Mouse (Mus musculus) fat pad, adult 2 months (tissue): ENCODE results near the gene Pkd1l3.

Experiments
- DNase-seq: peaks from one replicate; pipeline ENCODE4 v3.0.0-alpha.2; 2011; ENCODE audit warnings: low read depth, low spot score; ENCODE audit errors: extremely low read depth

Pkd1l3 gene

DNA sequence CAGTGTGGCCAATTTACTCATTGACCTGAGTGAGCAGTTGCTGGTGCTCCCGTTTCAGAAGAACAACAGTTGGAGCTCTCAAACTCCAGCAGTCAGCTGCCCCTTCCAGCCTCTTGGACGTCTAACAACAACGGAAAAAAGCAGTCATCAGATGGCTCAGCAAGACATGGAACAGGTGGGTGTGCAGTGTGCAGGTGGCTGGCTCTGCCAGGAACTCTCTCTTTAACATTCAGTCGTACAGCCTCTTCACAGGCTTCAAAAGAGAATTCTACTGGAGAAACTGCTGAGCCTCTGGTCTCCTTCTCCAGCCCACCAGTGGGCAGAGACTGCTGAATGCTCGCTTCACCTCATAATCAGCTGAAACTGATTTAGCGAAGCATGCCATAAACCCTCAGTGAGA is 14.3 kb downstream of the Pkd1l3 start:
- no peak for DNase-seq

DNA sequence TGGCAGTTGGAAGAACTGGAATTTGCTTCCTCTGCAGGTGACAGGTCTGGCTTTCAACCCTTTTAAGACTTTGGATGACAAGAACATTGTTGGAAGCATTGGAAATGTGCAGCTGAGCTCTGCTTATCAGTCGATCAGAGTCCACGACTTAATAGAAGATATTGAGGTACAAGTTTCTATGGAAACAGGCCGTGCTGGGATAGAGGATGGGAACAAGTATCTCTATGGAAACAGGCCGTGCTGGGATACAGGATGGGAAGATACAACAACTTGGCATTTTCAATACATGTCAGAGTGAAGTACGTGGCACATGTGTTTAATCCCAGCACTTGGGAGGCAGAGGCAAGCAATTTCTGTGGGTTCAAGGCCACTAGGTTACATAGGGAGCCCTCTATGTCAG is 18.2 kb downstream of the Pkd1l3 start:
- DNase-seq = no peak

DNA sequence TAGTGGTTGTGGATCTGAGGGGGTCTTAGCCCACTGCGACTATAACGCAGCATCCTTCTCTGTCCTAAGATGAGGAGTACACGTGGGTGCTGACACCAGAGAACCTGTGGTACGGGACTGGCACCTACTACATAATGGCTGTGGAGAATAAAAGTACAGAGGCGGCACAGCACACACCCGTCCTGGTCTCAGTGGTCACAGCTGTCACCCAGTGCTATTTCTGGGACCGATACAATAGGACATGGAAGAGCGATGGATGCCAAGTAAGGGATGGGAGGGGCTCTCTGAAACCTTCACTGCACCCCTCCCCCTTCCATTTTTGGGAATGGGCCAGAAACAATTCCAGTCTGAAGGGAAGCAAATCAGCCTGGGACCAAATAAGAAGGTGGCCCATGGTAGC is 20.8 kb downstream of the Pkd1l3 start:
- no peak for DNase-seq

DNA sequence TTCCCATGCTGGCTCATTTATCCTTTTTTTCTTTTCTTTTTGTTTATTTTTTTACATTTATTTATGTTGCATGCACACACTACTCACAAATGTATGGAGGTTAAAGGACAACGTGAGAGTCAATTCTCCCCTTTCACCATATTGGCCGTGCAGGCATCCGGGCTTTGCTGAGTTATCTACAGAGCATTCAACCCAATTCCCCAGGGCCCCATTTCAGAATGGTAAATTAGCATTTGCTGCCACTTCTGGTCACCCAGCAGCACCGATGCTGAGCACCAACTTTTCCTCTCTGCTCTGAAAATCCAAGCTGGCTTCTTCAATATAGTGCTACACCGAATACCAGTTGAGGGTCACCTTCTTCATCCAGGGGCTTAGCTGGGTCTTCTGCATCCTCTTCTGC is 24.5 kb downstream of the Pkd1l3 start:
- no peak for DNase-seq

DNA sequence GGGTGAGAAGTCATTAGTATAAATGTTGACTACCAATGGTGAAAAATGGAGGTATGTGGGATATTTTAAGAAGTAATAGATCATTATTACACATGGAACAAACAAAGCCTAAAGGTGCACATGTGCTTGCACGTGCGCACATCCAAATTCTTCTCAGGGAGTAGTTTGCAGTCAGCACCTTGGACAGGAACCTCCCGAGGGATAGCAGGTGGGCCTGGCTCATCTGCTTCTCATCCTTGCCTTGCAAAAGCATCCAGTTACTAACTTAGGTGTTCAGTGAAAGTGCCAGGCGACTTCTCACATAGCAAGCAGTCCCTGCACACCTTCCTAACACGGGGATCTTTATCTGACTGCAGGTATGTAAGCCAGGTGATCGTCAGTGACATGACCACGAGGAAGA is 26.1 kb downstream of the Pkd1l3 start:
- DNase-seq = no peak

DNA sequence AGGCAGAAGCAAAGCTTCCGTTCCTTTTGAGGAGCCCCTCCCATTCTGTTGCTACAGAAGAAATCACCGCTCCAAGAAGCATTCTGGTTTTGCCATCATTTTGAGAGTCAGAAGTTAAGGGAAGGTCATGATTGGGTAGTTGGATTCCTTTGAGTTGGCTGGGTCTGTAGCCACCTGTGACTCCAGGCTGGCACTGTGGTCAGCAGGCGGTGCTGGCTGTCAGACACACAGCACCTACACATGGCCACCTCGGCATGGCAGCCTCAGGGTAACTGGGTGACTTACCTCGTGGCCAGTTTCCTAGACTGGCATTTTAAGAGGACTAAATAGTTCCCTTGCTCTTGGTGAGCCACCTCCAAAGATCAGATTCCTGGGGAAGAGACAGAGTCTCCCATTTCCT is 26.9 kb downstream of the Pkd1l3 start:
- DNase-seq = no peak

DNA sequence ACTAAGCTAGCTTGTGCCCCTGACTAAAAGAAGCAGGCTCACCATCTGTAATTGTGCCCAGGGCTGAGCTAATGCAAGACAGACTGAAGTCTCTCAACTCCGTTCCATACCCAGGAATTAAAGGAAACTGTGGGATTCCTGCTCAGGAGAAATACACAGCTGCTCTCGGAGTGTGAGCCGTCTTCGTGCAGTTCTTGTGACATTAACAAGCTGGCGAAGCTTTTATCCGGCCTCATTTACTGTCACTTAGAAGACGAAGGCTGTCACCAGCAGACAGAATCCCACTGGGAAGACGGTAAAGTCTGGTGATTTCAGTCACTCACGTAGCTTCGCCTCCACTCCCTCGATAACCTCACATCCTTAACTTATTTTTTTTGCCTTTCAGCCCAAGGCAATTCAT is 33.0 kb downstream of the Pkd1l3 start:
- no peak for DNase-seq

DNA sequence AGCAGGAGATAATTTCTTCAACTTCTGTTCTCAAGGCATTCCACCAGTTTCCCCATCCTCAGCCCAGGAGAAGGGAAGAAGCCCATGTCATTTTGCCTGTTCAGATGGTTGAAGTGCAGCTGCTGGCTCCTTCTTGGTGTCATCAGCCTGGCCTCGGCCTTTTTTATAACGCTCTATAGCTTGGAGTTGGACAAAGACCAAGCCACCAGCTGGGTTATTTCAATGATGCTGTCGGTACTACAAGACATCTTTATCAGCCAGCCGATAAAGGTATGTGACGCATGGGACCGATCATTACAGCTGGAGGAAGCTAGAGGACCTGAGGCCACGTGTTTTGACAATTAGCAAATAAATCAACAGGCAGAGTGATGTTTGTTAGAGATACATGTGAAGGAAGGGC is 34.2 kb downstream of the Pkd1l3 start:
- DNase-seq = no peak

DNA sequence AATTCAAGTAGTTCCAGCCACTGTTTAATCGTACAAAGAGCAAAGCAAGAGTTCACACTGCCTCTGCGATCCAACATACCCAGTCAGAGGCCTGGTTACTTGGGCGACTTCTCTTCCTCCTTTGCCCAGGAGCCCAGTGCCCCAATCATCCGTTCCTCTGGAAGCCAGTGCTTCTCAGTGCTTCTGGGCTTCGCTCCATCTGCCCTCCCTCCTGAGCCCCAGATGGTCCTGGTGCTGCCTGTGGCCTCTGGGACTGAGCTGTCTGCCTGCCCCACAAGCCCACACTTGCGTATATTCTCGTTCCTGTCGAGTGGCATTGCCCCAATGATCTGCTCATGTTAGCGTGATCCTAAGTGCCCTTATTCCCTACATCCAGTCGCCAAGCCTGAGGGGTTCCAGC is 36.5 kb downstream of the Pkd1l3 start:
- peak; percentile 54 for DNase-seq

DNA sequence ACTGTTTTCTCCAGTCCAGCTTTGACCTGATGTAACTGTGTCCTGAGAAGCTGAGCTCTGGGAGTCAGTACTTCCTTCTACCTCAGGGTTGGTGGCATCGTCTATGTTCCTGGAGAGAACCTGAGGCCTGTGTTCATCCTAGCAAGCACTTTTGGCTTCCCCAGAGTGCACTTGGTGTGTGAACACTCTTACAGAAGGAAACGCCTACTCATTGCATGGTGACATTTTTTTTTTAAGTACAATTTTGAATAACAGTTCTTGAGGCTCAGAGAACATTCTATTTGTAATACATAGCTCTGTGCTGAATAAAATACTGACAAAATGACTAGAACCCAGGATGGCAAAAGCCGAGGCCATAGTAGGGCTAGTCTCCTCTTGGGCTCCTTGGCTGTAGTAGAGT is 42.5 kb downstream of the Pkd1l3 start:
- no peak for DNase-seq

DNA sequence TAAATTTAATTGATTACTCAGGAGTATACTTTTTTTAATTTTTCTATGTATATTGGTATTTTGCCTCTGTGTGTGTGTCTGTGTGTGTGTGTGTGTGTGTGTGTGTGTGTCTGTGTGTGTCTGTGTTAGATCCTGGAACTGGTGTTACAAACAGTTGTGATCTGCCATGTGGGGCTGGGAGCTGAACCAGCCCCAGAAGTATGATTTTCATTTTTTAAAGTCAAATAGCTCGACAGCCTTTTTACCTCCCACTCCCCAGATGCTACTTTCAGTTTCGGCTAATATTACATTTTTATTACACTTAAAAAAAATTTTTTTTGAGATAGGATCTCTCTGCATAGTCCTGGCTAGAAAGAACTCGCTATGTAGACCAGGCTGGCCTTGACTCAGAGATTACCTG is 48.0 kb downstream of the Pkd1l3 start:
- no peak for DNase-seq

DNA sequence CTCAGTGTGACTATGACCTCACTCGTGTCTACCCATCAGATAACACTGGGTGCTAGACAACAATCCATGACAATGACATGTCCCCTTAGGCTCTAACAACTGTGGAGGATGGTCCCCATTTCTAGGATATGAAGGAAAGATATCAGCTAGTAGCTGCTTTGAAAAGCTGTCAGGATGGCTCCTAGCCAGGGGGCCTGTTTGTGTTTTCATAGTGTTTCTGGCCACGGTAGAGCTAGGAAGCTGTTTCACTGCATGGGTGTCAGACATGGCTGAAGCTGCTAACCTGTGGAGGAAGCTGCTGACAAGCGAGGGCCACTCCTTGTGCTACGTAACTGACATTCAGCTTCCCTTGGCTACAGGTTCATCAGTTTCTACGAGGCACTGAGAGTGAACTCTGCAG is 52.3 kb downstream of the Pkd1l3 start:
- no peak for DNase-seq

DNA sequence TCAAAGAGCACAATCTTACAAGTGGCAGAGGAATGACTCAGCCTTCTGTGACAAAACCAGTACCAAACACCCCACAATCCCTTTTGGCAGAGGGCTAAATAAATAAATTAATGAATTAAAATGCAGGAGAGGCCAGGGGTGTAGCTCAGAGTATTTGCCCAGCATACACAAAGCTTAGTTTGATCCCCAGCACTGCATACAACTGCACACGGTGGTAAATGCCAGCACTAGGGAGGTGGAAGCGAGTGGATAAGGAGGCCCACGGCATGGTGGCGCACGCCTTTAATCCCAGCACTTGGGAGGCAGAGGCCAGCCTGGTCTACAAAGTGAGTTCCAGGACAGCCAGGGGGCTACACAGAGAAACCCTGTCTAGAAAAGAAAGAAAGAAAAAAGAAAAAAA is 58.3 kb downstream of the Pkd1l3 start:
- DNase-seq = no peak

DNA sequence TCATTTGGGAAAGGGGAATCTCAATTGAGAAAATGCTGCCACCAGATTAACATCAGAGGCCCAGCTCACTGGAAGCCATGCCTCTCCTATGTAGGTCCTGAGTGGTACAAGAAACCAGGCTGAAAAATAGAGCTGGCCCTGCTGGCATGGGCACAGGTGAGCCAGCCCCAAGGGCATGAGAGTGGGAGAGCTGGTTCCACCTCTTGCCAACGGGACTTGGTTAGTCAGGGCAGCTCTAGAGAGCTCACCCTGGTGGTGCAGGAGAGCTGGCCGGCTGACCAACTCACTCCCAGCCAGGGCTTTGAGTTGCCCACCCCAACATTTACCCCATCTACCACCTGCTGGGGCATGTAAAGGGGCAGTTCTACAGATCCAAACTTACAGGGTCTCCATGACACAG is 59.3 kb downstream of the Pkd1l3 start:
- DNase-seq = no peak

DNA sequence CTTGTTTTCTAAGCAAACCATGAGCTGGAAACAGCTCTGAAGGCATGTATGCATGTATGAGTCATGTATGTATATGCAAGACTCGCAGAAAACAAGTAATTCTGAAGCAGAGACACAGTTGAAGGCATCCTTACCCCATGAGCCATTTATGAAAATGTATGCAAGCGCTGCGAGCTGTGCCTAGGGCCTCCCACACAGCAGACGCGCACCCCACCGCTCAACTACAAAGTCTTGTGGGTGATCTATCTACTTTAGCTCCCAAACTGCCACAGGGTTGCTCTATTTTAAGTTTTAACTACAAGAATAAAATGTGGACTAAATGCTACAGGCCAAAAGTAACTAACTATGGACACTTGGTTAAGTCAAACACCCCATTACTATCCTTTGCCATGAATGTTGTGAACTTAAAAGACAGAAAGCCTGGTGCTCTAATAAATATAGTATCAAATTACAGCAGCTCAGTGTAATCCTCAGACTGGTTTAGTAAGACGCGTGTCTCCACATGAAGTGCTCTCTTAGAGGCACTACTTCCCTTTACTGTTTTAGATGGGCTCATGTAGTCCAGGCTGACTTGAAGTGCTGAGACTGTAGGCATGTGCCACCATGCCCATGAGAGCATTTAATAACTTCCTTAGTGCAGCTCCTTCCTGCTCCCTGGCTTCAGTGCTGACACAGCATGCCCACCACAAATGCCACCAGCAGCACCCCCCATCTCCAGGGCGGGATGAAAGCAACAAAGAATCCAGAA is 61.8 kb downstream of the Pkd1l3 start:
- no peak for DNase-seq

DNA sequence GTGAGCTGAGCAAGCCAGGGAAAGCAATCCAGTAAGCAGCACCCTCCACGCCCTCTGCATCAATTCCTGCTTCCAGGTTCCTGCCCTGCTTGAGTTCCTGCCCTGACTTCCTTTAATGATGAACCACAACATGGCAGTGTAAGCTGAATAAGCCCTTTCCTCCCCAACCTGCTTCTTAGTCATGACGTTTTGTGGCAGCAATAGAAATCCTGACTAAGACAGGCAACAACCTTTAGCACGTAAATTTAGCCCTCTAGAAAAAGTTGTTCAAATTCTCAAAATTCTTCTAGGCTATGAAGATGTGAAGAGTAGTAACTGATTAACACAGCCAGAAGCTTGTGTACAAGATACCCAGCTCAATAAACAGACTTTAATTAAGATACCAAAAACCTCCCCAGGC is 67.2 kb downstream of the Pkd1l3 start:
- no peak for DNase-seq

DNA sequence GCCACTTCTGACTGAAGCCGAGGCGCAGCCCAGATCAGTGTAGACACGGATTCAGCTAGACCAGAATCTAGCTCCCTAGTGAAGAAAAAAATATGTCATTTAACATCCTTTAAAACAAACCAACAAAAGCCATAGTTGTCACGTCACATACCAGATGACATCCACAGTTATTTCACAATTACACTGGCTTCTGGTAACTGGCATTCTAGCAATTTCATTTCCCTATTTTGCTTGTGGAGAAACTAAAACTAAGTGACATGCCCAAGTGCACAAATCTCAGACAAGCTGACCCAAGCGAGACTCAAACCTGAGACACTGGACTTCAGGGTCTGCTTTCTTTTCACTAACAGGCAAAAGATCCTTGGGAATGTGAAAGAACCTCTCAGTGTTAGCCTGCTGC is 67.8 kb downstream of the Pkd1l3 start:
- no peak for DNase-seq

DNA sequence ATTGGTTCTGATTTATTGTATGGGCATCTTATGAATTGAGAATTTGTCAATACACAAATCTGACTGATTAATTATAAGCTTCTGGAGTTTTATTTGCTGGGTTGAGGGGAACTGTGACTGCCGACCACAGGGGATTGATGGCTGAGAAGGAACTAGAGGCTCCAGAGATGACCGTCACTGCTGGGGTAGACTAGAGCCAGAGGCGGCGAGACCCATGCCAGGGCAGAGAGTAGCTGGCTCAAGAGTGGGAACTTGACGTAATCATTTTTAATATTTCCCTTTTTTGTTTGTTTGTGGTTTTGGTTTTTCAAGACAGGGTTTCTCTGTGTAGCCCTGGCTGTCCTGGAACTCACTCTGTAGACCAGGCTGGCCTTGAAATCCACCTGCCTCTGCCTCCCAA is 72.9 kb downstream of the Pkd1l3 start:
- DNase-seq = no peak

DNA sequence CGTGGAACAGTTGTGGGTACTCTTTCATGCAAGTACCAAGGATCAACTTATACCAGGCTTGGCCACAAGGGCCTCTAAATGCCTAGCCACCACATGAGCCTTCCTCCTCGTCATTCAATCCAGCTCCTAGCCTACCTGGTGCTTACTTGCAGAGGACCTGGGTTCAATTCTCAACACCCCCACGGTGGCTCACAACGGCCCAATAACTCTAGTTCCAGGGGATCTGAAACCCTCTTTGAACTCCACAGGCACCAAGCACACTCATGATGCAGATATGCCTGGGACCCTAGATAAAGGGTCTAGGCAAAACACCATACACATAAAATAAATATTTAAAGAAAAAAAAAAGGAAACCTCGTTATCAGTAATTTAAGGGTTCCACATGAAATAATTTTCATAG is 77.5 kb downstream of the Pkd1l3 start:
- no peak for DNase-seq

DNA sequence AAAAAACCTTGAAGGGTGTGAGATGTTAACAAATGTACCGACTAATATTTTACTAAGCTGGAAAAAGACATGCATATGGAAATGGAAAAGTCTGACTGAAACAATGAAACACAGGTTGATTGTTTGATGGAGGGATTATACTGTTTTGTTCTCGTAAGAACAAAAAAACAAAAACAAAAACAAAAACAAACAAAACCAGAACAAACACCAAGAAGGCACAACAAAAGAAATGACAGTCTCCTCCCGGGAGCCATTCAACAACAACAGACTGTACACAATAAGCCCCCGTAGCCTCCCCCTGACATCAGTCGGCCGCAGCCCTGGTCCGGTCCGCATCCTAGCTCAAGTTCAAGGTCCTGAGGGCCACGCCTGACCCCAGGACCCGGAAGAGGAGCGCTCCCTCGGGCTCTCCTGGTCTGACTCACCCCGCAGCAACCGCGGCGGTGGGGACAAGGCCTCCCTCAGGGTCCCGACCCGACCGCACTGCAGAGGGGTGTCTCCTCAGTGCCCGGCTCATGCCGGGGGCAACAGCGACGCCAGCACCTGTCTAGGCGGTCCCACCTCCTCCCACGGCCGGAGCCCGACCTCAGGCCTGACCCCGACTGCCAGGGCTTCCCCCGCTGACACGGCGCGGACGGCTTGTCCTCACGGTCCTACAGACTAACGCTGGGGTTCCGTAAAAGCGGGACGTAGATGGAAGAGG is 78.3 kb downstream of the Pkd1l3 start:
- DNase-seq = no peak

DNA sequence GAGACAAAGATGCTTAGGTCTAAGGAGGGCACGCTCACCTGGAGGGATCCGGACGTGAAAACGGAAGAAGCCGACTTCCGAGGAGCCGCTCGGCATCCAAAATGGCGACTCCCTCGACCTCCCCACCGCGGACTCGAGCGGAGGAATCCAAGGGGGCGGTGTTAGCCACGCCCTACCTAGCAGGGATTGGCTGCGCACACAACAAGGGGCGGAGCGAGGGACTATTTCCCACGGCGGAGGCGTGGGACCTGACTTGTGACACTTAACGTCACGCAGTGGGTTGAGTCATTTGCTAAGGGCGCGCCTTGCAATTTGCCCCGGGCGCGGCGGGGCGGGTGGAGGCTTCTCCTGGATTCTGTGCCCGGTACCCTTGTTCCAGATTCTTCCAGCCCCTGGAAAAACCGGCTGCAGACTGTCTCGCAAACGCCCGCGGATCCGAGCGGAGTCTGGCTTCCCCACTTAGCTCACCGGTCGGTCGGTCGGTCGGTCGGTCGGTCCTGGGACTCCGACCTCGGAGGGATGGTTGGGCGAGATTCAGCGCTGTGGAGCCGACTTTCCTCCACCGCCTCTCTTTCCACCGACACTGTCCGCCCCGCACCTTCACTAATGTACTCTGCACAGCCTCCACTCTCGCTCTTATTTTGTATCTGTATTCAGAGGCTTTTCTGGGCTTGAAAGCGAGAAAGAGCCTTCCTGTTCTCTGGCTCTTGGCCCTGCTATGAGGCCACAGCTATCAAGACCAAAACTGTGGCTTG is 79.0 kb downstream of the Pkd1l3 start, which contains the start of gene Ist1:
Gene Ist1, minus strand, starts transcription at position 115 of the 755 bp plus-strand sequence.
- peak; percentile 83 for DNase-seq

DNA sequence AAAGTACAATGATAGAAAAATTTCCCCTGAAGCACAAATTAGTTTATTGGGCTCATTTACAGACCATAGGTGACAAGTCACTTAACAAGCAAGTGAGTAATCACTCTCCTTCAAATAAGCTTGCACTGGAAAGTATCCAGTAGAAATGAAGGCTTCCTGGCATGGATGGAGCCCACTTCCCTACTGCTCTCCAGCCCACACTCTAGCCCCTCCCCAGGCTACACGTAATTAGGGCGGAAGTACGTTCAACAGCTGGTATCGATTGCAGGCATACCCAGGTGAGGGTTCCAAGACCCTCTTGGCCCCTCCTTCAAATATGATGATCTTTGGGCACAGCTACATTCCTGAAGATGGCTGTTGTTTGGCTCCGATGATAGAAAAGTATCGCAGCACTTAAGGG is 79.8 kb downstream of the Pkd1l3 start:
- no peak for DNase-seq
